Mouse (Mus musculus): ENCODE measurements around the gene Gpr146. TPM values are rescaled to one million over a fixed set of nuclear protein-coding genes. Genes with fewer than 3 reads are reported as not detected.
A peak's percentile ranks its signal among the peaks of the same experiment; 100 is the strongest.

Gene Gpr146
- polyA plus RNA-seq, 1 experiment from 2014 or later: 1.8 TPM

DNA sequence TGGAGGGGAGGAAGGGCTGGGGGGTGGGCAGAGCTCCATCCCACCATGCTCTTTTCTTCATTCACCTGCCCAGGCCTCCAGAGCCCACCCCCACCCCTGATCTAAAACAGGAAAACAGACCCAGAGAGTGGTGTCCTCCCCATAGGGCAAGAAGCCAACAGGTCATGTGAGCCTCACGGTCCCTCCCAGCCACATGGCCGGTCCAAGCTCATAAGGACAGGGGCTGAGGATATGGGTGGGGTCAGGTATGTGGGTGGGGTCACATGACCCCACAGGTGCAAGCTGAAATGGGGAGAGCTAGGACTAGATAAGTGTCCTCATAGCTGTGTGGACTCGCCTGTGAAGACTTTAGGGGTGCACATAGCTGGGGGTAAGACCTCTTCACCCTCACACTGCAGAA is 39.1 kb upstream of the Gpr146 start:
- Histone ChIP-seq H3K27me3 (ENCODE audit: control insufficient read depth, insufficient read depth, low read length) (no peaks in the 10 kb centered on the region), H3K36me3 (ENCODE audit: control insufficient read depth, insufficient read depth, low read length) (peaks cover 56% of the 10 kb centered on the region), H3K9ac (replicated peaks; ENCODE audit: low read depth, low read length) (no peak overlapping the region), H3K27ac (ENCODE audit: low read depth, low read length) (no peak overlapping the region), H3K9me3 (ENCODE audit: control insufficient read depth, low read length) (no peaks in the 10 kb centered on the region), H3K4me2 (ENCODE audit: low read depth, low read length) (no peak overlapping the region), H3K4me3 (ENCODE audit: low read depth, low read length) (no peak overlapping the region), H3K4me1 (ENCODE audit: control insufficient read depth, insufficient read depth, low read length) (no peaks in the 10 kb centered on the region)
- WGBS: 88% methylated on average over 3 of the region's 3 CpGs
- no peak for ATAC-seq (ENCODE audit: low read depth)

GRCm38 (mm10) chr5:139338891-139339290 is 38.6 kb upstream of the Gpr146 start:
- Histone ChIP-seq H3K27ac (ENCODE audit: low read depth, low read length) (no peak overlapping the region), H3K4me1 (ENCODE audit: control insufficient read depth, insufficient read depth, low read length) (peaks cover 5% of the 10 kb centered on the region), H3K4me2 (ENCODE audit: low read depth, low read length) (no peak overlapping the region), H3K9me3 (ENCODE audit: control insufficient read depth, low read length) (no peaks in the 10 kb centered on the region), H3K36me3 (ENCODE audit: control insufficient read depth, insufficient read depth, low read length) (peaks cover 56% of the 10 kb centered on the region), H3K9ac (replicated peaks; ENCODE audit: low read depth, low read length) (no peak overlapping the region), H3K27me3 (ENCODE audit: control insufficient read depth, insufficient read depth, low read length) (no peaks in the 10 kb centered on the region), H3K4me3 (ENCODE audit: low read depth, low read length) (no peak overlapping the region)
- no peak for ATAC-seq (ENCODE audit: low read depth)
- WGBS: 84% methylated on average over 11 of the region's 11 CpGs

- peak; percentile 78 for ATAC-seq (ENCODE audit: low read depth)
- WGBS: 9% methylated on average over 12 of the region's 12 CpGs
- Histone ChIP-seq H3K27ac (ENCODE audit: low read depth, low read length) (peak overlapping the region; percentile 2), H3K9me3 (ENCODE audit: control insufficient read depth, low read length) (no peaks in the 10 kb centered on the region), H3K4me2 (ENCODE audit: low read depth, low read length) (peak overlapping the region; percentile 98), H3K4me1 (ENCODE audit: control insufficient read depth, insufficient read depth, low read length) (peaks cover 6% of the 10 kb centered on the region), H3K4me3 (ENCODE audit: low read depth, low read length) (peak overlapping the region; percentile 82), H3K9ac (replicated peaks; ENCODE audit: low read depth, low read length) (peak overlapping the region; percentile 92), H3K27me3 (ENCODE audit: control insufficient read depth, insufficient read depth, low read length) (no peaks in the 10 kb centered on the region), H3K36me3 (ENCODE audit: control insufficient read depth, insufficient read depth, low read length) (peaks cover 22% of the 10 kb centered on the region)
Measured at GRCm38 (mm10) chr5:139344021-139344686, 33.3 kb upstream of the Gpr146 start.

DNA sequence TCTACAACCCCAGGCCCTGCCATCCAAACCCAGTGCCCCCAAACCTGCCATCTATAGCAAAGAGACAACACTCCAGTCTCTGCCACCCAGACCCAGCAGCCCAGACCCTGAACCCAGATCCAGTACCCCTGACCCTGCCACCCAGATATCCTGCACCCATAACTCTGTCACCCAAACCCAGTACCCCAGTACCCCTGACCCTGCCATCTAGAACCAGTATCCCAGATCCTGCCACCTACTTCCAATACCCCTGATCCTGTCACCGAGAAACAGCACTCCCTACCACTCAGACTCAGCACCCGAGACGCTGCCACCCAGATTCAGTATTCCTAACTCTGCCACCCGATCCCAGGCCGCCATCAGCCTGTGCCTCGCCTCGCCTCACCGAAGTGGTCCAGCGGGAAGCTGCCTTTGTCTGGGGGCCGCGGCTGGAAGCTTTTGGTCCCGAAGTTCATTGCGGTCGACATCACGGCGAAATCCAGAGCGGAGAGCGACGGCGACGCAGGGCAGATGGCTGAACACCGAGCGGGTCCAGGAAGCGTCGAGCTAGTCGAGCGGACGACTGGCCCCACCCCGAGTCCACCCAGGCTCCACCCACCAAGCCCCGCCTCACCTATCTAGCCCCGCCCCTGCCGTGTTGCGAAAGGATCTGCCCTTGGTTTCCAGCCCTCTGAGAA is 32.7 kb upstream of the Gpr146 start:
- H3K9me3 ChIP-seq (ENCODE audit: control insufficient read depth, low read length): no peaks in the 10 kb centered on the region
- H3K4me2 ChIP-seq (ENCODE audit: low read depth, low read length): peak overlapping the region; percentile 98
- H3K27me3 ChIP-seq (ENCODE audit: control insufficient read depth, insufficient read depth, low read length): no peaks in the 10 kb centered on the region
- H3K4me3 ChIP-seq (ENCODE audit: low read depth, low read length): peak overlapping the region; percentile 82
- peaks cover 6% of the 10 kb centered on the region for H3K4me1 ChIP-seq (ENCODE audit: control insufficient read depth, insufficient read depth, low read length)
- under 1% methylated on average over 33 of the region's 33 CpGs for WGBS
- peak overlapping the region; percentile 64; the same call in 1 of the 2 replicates for H3K27ac ChIP-seq (ENCODE audit: low read depth, low read length)
- ATAC-seq (ENCODE audit: low read depth): peak; percentile 94
- H3K36me3 ChIP-seq (ENCODE audit: control insufficient read depth, insufficient read depth, low read length): peaks cover 18% of the 10 kb centered on the region
- peak overlapping the region; percentile 92 for H3K9ac ChIP-seq (replicated peaks; ENCODE audit: low read depth, low read length)

GRCm38 (mm10) chr5:139345364-139345714 is 32.2 kb upstream of the Gpr146 start:
- H3K27me3 ChIP-seq (ENCODE audit: control insufficient read depth, insufficient read depth, low read length): no peaks in the 10 kb centered on the region
- H3K4me3 ChIP-seq (ENCODE audit: low read depth, low read length): peak overlapping the region; percentile 82
- H3K9me3 ChIP-seq (ENCODE audit: control insufficient read depth, low read length): no peaks in the 10 kb centered on the region
- H3K4me1 ChIP-seq (ENCODE audit: control insufficient read depth, insufficient read depth, low read length): peaks cover 6% of the 10 kb centered on the region
- 8% methylated on average over 5 of the region's 5 CpGs for WGBS
- peaks cover 15% of the 10 kb centered on the region for H3K36me3 ChIP-seq (ENCODE audit: control insufficient read depth, insufficient read depth, low read length)
- H3K4me2 ChIP-seq (ENCODE audit: low read depth, low read length): peak overlapping the region; percentile 98
- H3K9ac ChIP-seq (replicated peaks; ENCODE audit: low read depth, low read length): peak overlapping the region; percentile 8; the same call in 1 of the 2 replicates
- H3K27ac ChIP-seq (ENCODE audit: low read depth, low read length): 0 out of 2 replicates have a peak overlapping the region, but pooled peaks have one; percentile 3
- ATAC-seq (ENCODE audit: low read depth): no peak; the same call in 1 of the 2 replicates

- no peaks in the 10 kb centered on the region for H3K9me3 ChIP-seq (ENCODE audit: control insufficient read depth, low read length)
- H3K27me3 ChIP-seq (ENCODE audit: control insufficient read depth, insufficient read depth, low read length): no peaks in the 10 kb centered on the region
- no peak overlapping the region for H3K4me3 ChIP-seq (ENCODE audit: low read depth, low read length)
- no peak overlapping the region for H3K9ac ChIP-seq (replicated peaks; ENCODE audit: low read depth, low read length)
- peaks cover 7% of the 10 kb centered on the region; the same call in 1 of the 2 replicates for H3K36me3 ChIP-seq (ENCODE audit: control insufficient read depth, insufficient read depth, low read length)
- H3K4me1 ChIP-seq (ENCODE audit: control insufficient read depth, insufficient read depth, low read length): peaks cover 6% of the 10 kb centered on the region
- ATAC-seq (ENCODE audit: low read depth): no peak
- no peak overlapping the region for H3K27ac ChIP-seq (ENCODE audit: low read depth, low read length)
- H3K4me2 ChIP-seq (ENCODE audit: low read depth, low read length): no peak overlapping the region
- 41% methylated on average over 1 of the region's 1 CpGs for WGBS
Measured at GRCm38 (mm10) chr5:139347225-139347624, 30.3 kb upstream of the Gpr146 start.

- Histone ChIP-seq H3K4me3 (ENCODE audit: low read depth, low read length) (no peak overlapping the region), H3K27me3 (ENCODE audit: control insufficient read depth, insufficient read depth, low read length) (no peaks in the 10 kb centered on the region), H3K9ac (replicated peaks; ENCODE audit: low read depth, low read length) (no peak overlapping the region), H3K9me3 (ENCODE audit: control insufficient read depth, low read length) (no peaks in the 10 kb centered on the region), H3K27ac (ENCODE audit: low read depth, low read length) (no peak overlapping the region), H3K4me1 (ENCODE audit: control insufficient read depth, insufficient read depth, low read length) (no peaks in the 10 kb centered on the region), H3K4me2 (ENCODE audit: low read depth, low read length) (no peak overlapping the region), H3K36me3 (ENCODE audit: control insufficient read depth, insufficient read depth, low read length) (no peaks in the 10 kb centered on the region)
- 73% methylated on average over 6 of the region's 6 CpGs for WGBS
- ATAC-seq (ENCODE audit: low read depth): no peak
Measured at GRCm38 (mm10) chr5:139349713-139350112, 27.8 kb upstream of the Gpr146 start.

DNA sequence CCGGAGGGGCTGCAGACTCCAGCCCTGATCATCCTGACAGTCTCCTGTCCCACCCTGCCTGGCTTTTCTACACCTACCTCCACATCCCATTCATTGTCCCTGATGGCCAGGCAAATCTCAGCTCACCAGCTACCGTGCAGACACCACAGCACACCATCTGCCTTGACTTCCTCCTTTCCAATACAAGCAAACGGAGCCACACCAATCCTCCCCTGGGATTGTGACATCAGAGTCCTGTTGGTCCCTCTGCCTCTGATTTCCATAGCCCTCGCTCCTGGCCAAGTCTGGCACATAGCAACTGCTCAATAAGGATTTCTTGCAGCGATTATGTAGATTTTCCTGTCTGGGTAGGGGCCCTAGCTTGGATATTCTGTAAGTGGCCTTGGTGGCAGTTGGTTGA is 26.4 kb upstream of the Gpr146 start, which contains the start of gene Cox19:
Gene Cox19 (minus strand): TSS at position 285 of the 400 bp plus-strand sequence.
- Histone ChIP-seq H3K9me3 (ENCODE audit: control insufficient read depth, low read length) (no peaks in the 10 kb centered on the region), H3K36me3 (ENCODE audit: control insufficient read depth, insufficient read depth, low read length) (no peaks in the 10 kb centered on the region), H3K9ac (replicated peaks; ENCODE audit: low read depth, low read length) (no peak within 1 kb of the TSS), H3K27me3 (ENCODE audit: control insufficient read depth, insufficient read depth, low read length) (no peaks in the 10 kb centered on the region), H3K4me3 (ENCODE audit: low read depth, low read length) (no peak within 1 kb of the TSS), H3K4me2 (ENCODE audit: low read depth, low read length) (no peak within 1 kb of the TSS), H3K4me1 (ENCODE audit: control insufficient read depth, insufficient read depth, low read length) (no peaks in the 10 kb centered on the region), H3K27ac (ENCODE audit: low read depth, low read length) (no peak within 1 kb of the TSS)
- WGBS: 58% methylated on average over 5 of the region's 5 CpGs
- no peak for ATAC-seq (ENCODE audit: low read depth)

DNA sequence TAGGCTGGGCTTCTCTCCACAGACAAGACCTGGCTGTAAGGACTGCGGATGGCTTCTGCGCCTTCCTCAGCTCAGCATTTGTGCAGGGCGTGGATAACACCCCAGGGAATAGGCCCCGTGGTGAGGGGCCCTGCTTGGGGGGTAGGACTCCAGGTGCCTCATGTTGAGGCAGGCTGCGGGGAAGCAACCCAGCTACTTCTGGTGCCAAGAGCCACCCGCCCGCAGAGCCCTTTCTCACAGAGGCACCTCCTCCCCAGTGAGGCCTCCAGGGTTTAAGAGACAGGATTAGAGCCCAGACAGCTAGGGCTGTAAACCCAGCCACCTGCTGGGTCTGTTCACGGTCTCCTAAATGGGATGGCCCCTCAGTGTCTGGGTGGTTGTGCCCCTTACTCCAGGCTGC is 25.9 kb upstream of the Gpr146 start:
- H3K4me1 ChIP-seq (ENCODE audit: control insufficient read depth, insufficient read depth, low read length): no peaks in the 10 kb centered on the region
- H3K4me3 ChIP-seq (ENCODE audit: low read depth, low read length): no peak overlapping the region
- no peaks in the 10 kb centered on the region for H3K27me3 ChIP-seq (ENCODE audit: control insufficient read depth, insufficient read depth, low read length)
- WGBS: 35% methylated on average over 8 of the region's 8 CpGs
- H3K4me2 ChIP-seq (ENCODE audit: low read depth, low read length): no peak overlapping the region
- H3K9ac ChIP-seq (replicated peaks; ENCODE audit: low read depth, low read length): no peak overlapping the region
- no peaks in the 10 kb centered on the region for H3K36me3 ChIP-seq (ENCODE audit: control insufficient read depth, insufficient read depth, low read length)
- H3K9me3 ChIP-seq (ENCODE audit: control insufficient read depth, low read length): no peaks in the 10 kb centered on the region
- H3K27ac ChIP-seq (ENCODE audit: low read depth, low read length): no peak overlapping the region
- ATAC-seq (ENCODE audit: low read depth): no peak
